Mouse (Mus musculus) neutrophil, adult 65 days (primary cell): ENCODE measurements around the gene Olfr561. TPM values are rescaled to one million over a fixed set of nuclear protein-coding genes. Genes with fewer than 3 reads are reported as not detected.

ENCODE experiments used
- total RNA-seq: library from RNA; stranded (reverse); gene quantifications from 2 replicates; pipeline ENCODE4 v1.2.4, GENCODE M21; 2023

Olfr561 gene
- not detected in 2 replicates for total RNA-seq

DNA sequence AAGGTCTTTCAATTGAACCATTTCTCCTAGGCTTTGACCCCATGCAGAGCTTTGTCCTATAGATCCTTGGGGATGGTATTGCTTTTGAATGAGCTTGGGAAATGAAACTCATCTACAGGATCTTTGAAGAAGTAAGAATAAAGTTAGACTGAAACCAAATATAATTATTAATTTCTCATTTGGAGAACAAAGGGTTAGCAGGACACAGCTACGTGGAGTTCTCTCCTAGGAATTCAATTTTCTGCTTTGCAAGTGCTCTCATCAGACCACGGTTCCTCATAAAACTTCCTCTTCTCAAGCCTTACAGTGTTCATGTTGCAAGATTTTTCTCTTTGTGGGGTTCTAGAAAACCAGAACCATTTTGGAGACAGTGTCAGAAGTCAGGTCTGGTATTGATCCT lies at the start of gene Olfr561:
Gene Olfr561, plus strand, starts transcription at position 301 of the 400 bp plus-strand sequence.

DNA sequence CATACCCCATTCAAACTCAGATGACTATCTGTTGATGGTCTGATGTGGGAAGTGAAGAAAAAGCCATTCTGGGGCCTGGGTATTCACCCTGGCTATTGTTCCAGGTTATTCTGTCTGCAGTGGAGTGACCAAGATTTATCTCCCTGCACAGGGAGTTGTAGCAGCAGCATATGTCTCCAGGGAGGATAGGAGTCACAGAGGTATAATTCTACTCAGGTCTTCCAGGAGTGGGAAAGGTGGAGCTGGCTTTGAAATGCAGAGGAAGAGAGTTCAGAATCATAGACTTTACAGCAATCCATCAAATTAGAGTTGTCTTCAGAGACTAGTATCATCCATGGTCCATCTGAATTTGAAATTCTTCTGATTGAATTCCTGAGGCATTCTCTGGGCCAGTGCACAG lies 43.6 kb upstream of the Olfr561 start, which contains the start of gene Olfr559:
Gene Olfr559, minus strand, starts transcription at position 101 of the 400 bp plus-strand sequence.

GRCm38 (mm10) chr7:102759266-102759665 lies 11.8 kb upstream of the Olfr561 start, which contains the start of the genes Olfr560 and Olfr78:
Gene Olfr560 (minus strand): TSS chr7:102759366.
Gene Olfr78 (minus strand): TSS chr7:102759471.

DNA sequence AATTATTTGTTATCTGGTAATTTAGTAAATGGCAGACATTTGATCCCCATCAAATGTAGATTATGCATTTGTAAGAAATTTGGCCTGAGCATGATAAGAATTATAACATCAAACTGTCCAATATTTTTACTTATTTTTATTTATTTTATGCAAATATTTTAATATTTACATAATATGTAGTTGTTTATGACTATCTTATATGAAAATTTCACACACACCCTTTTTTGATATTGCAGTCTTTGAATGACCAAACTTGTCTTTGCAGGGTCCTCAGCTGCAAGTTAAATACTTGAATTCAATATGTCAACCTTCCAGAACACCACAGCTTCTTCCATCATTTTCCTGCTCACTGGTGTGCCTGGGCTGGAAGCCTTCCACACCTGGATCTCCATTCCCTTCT lies 32.2 kb downstream of the Olfr561 start, which contains the start of gene Olfr564:
Gene Olfr564, plus strand, starts transcription at position 301 of the 400 bp plus-strand sequence.

Other genes starting within 250 kb of the Olfr561 start
- gene Olfr547, start 236.5 kb upstream of the Olfr561 start, total RNA-seq: not detected in 2 replicates
- not detected in 2 replicates for gene Olfr548-ps1, start 230.3 kb upstream of the Olfr561 start, total RNA-seq
- gene Olfr549, start 221.4 kb upstream of the Olfr561 start, total RNA-seq: not detected in 2 replicates
- 15.1 and 20.6 TPM in 2 replicates for gene Trim21, start 205.7 kb upstream of the Olfr561 start, total RNA-seq
- gene Olfr550, start 199.8 kb upstream of the Olfr561 start, total RNA-seq: not detected in 2 replicates
- gene Olfr551, start 179.3 kb upstream of the Olfr561 start, total RNA-seq: not detected in 2 replicates
- 0.19 TPM in 1 of 2 replicates, not detected in the other for gene Olfr552, start 173.5 kb upstream of the Olfr561 start, total RNA-seq
- gene Olfr553, start 153.0 kb upstream of the Olfr561 start, total RNA-seq: not detected in 2 replicates
- gene Olfr554, start 132.8 kb upstream of the Olfr561 start, total RNA-seq: not detected in 2 replicates
- gene Olfr555, start 112.4 kb upstream of the Olfr561 start, total RNA-seq: not detected in 2 replicates
- gene Olfr556, start 106.3 kb upstream of the Olfr561 start, total RNA-seq: not detected in 2 replicates
- 2.0 and 2.8 TPM in 2 replicates for gene Trim68, start 83.9 kb upstream of the Olfr561 start, total RNA-seq
- gene Olfr557, start 75.3 kb upstream of the Olfr561 start, total RNA-seq: not detected in 2 replicates
- gene Olfr558, start 69.0 kb upstream of the Olfr561 start, total RNA-seq: not detected in 2 replicates
- not detected in 2 replicates for gene Olfr33, start 52.2 kb upstream of the Olfr561 start, total RNA-seq
- gene Olfr559, start 43.7 kb upstream of the Olfr561 start, total RNA-seq: not detected in 2 replicates
- gene Olfr560, start 11.9 kb upstream of the Olfr561 start, total RNA-seq: not detected in 2 replicates
- gene Olfr78, start 11.8 kb upstream of the Olfr561 start, total RNA-seq: not detected in 2 replicates
- not detected in 2 replicates for gene Olfr564, start 32.3 kb downstream of the Olfr561 start, total RNA-seq
- not detected in 2 replicates for gene Olfr566, start 87.5 kb downstream of the Olfr561 start, total RNA-seq
- gene Olfr568, start 105.9 kb downstream of the Olfr561 start, total RNA-seq: not detected in 2 replicates
- not detected in 2 replicates for gene Olfr569, start 119.7 kb downstream of the Olfr561 start, total RNA-seq
- not detected in 2 replicates for gene Olfr570, start 123.4 kb downstream of the Olfr561 start, total RNA-seq
- gene Olfr571, start 146.3 kb downstream of the Olfr561 start, total RNA-seq: not detected in 2 replicates
- gene Olfr572, start 153.2 kb downstream of the Olfr561 start, total RNA-seq: not detected in 2 replicates
- not detected in 2 replicates for gene Olfr573-ps1, start 171.4 kb downstream of the Olfr561 start, total RNA-seq
- gene Olfr574, start 177.2 kb downstream of the Olfr561 start, total RNA-seq: not detected in 2 replicates
- gene Olfr575, start 187.6 kb downstream of the Olfr561 start, total RNA-seq: not detected in 2 replicates
- not detected in 2 replicates for gene Olfr576, start 191.4 kb downstream of the Olfr561 start, total RNA-seq
- gene Olfr577, start 204.7 kb downstream of the Olfr561 start, total RNA-seq: not detected in 2 replicates
- gene Olfr578, start 218.1 kb downstream of the Olfr561 start, total RNA-seq: not detected in 2 replicates